Mouse (Mus musculus) G1E (cell line): ENCODE measurements around the gene Nae1. TPM values are rescaled to one million over a fixed set of nuclear protein-coding genes. Genes with fewer than 3 reads are reported as not detected.

Experiments
- ATAC-seq: 2 replicates; pipeline ENCODE4 v1.8.0; 2016; ENCODE audit warnings: mild to moderate bottlenecking; ENCODE audit not compliant: insufficient number of reproducible peaks, poor library complexity, low FRiP score, severe bottlenecking; ENCODE audit errors: extremely low read depth
- DNase-seq: peaks from one replicate; pipeline ENCODE4 v3.0.0; 2012; ENCODE audit warnings: low spot score
- H3K27me3 ChIP-seq: 2 replicates; pipeline ENCODE4 v1.6.1; 2012; ENCODE audit warnings: mild to moderate bottlenecking, low read length, inconsistent platforms; ENCODE audit not compliant: insufficient read depth
- H3K36me3 ChIP-seq: replicated peaks from 2 replicates; pipeline ENCODE3; 2012; ENCODE audit warnings: mild to moderate bottlenecking, inconsistent platforms
- H3K4me1 ChIP-seq: 2 replicates; pipeline ENCODE4 v1.6.1; 2012; ENCODE audit warnings: low read depth, low read length, inconsistent platforms, mixed read lengths; ENCODE audit not compliant: insufficient read depth
- H3K4me3 ChIP-seq: 2 replicates; pipeline ENCODE4 v1.5.1; 2012; ENCODE audit warnings: low read depth, mild to moderate bottlenecking, inconsistent platforms, low read length, moderate library complexity, mixed read lengths
- H3K9me3 ChIP-seq: replicated peaks from 2 replicates; pipeline ENCODE4 v1.6.1; 2012; ENCODE audit warnings: inconsistent platforms
- CTCF ChIP-seq: IDR thresholded peaks from 2 replicates; pipeline ENCODE4 v1.5.1; 2012; ENCODE audit warnings: low read depth, low read length, inconsistent platforms, mixed read lengths
- GATA1 ChIP-seq: IDR thresholded peaks from 2 replicates; pipeline ENCODE4 v1.6.1; 2012; ENCODE audit warnings: borderline replicate concordance, low read length, inconsistent platforms, mixed read lengths
- GATA2 ChIP-seq: IDR thresholded peaks from 2 replicates; pipeline ENCODE4 v1.6.1; 2012; ENCODE audit warnings: low read depth, low read length, inconsistent platforms, borderline replicate concordance
- POLR2AphosphoS5 ChIP-seq: IDR thresholded peaks from 2 replicates; pipeline ENCODE4 v1.6.1; 2012; ENCODE audit warnings: low read depth, low read length, inconsistent platforms; ENCODE audit not compliant: insufficient replicate concordance
- TAL1 ChIP-seq: conservative IDR thresholded peaks from 2 replicates; pipeline ENCODE4 v1.6.1; 2012; ENCODE audit warnings: low read depth, low read length, inconsistent platforms, mixed read lengths
- polyA plus RNA-seq: library from polyadenylated mRNA; stranded (reverse); fragments of >175 nt; gene quantifications from 2 replicates; pipeline ENCODE4 v1.2.3, GENCODE M21; 2012
- total RNA-seq, 2 experiments: library from RNA; stranded (forward) in 1 of 2; stranded (reverse) in 1 of 2; fragments of 200-1000 nt in 1 of 2; fragments of >200 nt in 1 of 2; fragmentation: Nextera tagmentation in 1 of 2; gene quantifications; 2 replicates each; pipeline ENCODE4 v1.2.3; 2014 to 2017

The Nae1 gene
- total and polyA plus RNA-seq, 3 experiments: 6.4 to 120 (median 63.1) TPM

- peaks cover 39% of the 10 kb centered on the region for H3K36me3 ChIP-seq
- H3K9me3 ChIP-seq: no peaks in the 10 kb centered on the region
- DNase-seq: no peak
- ATAC-seq: no peak
- H3K27me3 ChIP-seq: no peaks in the 10 kb centered on the region
- TF ChIP-seq GATA1: no peak
- TF ChIP-seq TAL1: no peak
- no peak for TF ChIP-seq CTCF
- TF ChIP-seq GATA2: no peak
- TF ChIP-seq POLR2AphosphoS5: no peak
- no peak within 1 kb of the TSS for H3K4me3 ChIP-seq
- no peaks in the 10 kb centered on the region for H3K4me1 ChIP-seq
Observed at GRCm38 (mm10) chr8:104509061-104510006, 25.1 kb downstream of the Nae1 start, which contains the start of gene Terb1. TSS of gene Terb1 (minus strand) at chr8:104509910.

DNA sequence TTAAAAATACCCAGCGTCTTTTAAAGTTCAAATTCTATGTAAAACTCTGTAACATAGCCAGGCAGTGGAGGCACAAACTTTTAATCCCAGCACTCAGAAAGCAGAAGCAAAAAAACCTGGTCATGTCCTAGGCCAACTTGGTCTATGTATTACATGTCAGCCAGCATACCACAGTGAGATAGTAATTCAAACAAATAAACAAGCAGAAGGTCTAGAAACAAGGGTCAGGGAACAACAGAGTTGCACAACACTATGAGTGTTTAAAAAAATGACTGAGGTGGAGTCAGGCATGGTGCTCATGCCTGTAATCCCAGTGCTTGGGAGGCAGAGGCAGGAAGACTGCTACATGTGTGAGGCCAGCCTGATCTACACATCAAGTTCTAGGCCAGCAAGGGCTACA lies 55.3 kb downstream of the Nae1 start:
- no peaks in the 10 kb centered on the region for H3K4me1 ChIP-seq
- H3K4me3 ChIP-seq: no peak overlapping the region
- ATAC-seq: no peak
- no peaks in the 10 kb centered on the region for H3K9me3 ChIP-seq
- H3K36me3 ChIP-seq: no peaks in the 10 kb centered on the region
- DNase-seq: no peak
- no peaks in the 10 kb centered on the region for H3K27me3 ChIP-seq
- TF ChIP-seq CTCF (no peak), GATA1 (no peak), TAL1 (no peak), POLR2AphosphoS5 (no peak), GATA2 (no peak)

DNA sequence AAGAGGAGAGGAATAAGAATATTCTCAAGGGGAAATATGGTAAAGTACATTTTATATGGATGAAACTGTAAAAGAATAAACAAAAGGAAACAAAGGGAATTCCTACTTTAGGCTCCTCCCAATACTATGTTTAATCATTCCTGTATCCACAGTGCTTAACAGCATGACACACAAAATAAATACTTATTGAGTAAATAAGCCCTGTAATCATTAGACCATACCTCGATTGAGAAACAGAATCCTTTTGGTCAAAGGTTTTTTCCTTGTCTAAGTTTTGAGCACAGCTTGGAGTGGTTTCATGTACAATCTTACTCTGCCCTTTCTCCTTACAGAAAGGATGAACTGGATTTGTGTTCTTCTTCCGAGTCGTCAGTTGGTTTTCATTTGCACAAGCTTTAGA lies 62.0 kb downstream of the Nae1 start:
- TF ChIP-seq TAL1 (no peak), GATA1 (no peak), POLR2AphosphoS5 (no peak), GATA2 (no peak), CTCF (no peak)

DNA sequence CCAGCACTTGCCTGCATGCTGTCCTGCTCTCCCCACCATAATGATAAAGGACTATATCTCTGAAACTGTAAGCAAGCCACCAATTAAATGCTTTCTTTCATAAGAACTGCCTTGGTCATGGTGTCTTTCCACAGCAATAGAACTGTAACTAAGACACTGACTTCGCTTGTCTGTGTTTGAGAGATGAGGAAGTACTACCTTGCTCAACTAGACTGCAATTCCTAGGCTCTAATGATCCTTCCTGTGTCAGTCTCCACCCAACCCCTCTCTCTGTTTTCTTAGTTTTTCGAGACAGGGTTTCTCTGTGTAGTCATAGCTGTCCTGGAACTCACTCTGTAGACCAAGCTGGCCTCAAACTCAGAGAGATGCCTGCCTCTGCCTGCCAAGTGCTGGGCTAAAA lies 67.0 kb downstream of the Nae1 start:
- no peak for ATAC-seq
- H3K4me3 ChIP-seq: no peak overlapping the region
- H3K27me3 ChIP-seq: no peaks in the 10 kb centered on the region; the same call in 1 of the 2 replicates
- H3K9me3 ChIP-seq: no peaks in the 10 kb centered on the region
- no peaks in the 10 kb centered on the region for H3K4me1 ChIP-seq
- DNase-seq: no peak
- TF ChIP-seq TAL1 (no peak), GATA2 (no peak), CTCF (no peak), POLR2AphosphoS5 (no peak), GATA1 (no peak)
- no peaks in the 10 kb centered on the region for H3K36me3 ChIP-seq

More for the DNA sequence above, 62.0 kb downstream of the Nae1 start:
- Histone ChIP-seq H3K9me3 (no peaks in the 10 kb centered on the region), H3K27me3 (no peaks in the 10 kb centered on the region; the same call in 1 of the 2 replicates), H3K4me3 (no peak overlapping the region), H3K36me3 (no peaks in the 10 kb centered on the region), H3K4me1 (no peaks in the 10 kb centered on the region)
- no peak for ATAC-seq
- DNase-seq: no peak

Other genes starting within 250 kb of the Nae1 start
- 1.7 TPM in 1 of 2 replicates, not detected in the other for gene Cmtm2a, start 241.5 kb downstream of the Nae1 start, total RNA-seq (2014; fragmentation: Nextera tagmentation)
- gene Cmtm2a, start 241.5 kb downstream of the Nae1 start, total RNA-seq (2017): not detected in 2 replicates
- gene Cmtm2a, start 241.5 kb downstream of the Nae1 start, polyA plus RNA-seq: not detected in 2 replicates
- gene Gm45711, start 224.6 kb downstream of the Nae1 start, total RNA-seq (2014; fragmentation: Nextera tagmentation): not detected in 2 replicates
- gene Gm45711, start 224.6 kb downstream of the Nae1 start, total RNA-seq (2017): not detected in 2 replicates
- gene Gm45711, start 224.6 kb downstream of the Nae1 start, polyA plus RNA-seq: not detected in 2 replicates
- not detected in 2 replicates for gene Cmtm1, start 224.5 kb downstream of the Nae1 start, total RNA-seq (2014; fragmentation: Nextera tagmentation)
- gene Cmtm1, start 224.5 kb downstream of the Nae1 start, total RNA-seq (2017): 0.06 and 0.33 TPM in 2 replicates
- not detected in 2 replicates for gene Cmtm1, start 224.5 kb downstream of the Nae1 start, polyA plus RNA-seq
- gene Gm11020, start 213.1 kb downstream of the Nae1 start, total RNA-seq (2014; fragmentation: Nextera tagmentation): not detected in 2 replicates
- gene Gm11020, start 213.1 kb downstream of the Nae1 start, total RNA-seq (2017): not detected in 2 replicates
- not detected in 2 replicates for gene Gm11020, start 213.1 kb downstream of the Nae1 start, polyA plus RNA-seq
- gene Cmtm2b, start 212.4 kb downstream of the Nae1 start, total RNA-seq (2014; fragmentation: Nextera tagmentation): not detected in 2 replicates
- not detected in 2 replicates for gene Cmtm2b, start 212.4 kb downstream of the Nae1 start, total RNA-seq (2017)
- not detected in 2 replicates for gene Cmtm2b, start 212.4 kb downstream of the Nae1 start, polyA plus RNA-seq
- gene Cmtm3, start 195.2 kb downstream of the Nae1 start, total RNA-seq (2014; fragmentation: Nextera tagmentation): not detected in 2 replicates
- gene Cmtm3, start 195.2 kb downstream of the Nae1 start, total RNA-seq (2017): 0.58 and 1.3 TPM in 2 replicates
- gene Cmtm3, start 195.2 kb downstream of the Nae1 start, polyA plus RNA-seq: 0.36 and 0.90 TPM in 2 replicates
- not detected in 2 replicates for gene Cmtm4, start 138.8 kb downstream of the Nae1 start, total RNA-seq (2014; fragmentation: Nextera tagmentation)
- gene Cmtm4, start 138.8 kb downstream of the Nae1 start, total RNA-seq (2017): under 0.01 and 0.05 TPM in 2 replicates
- gene Cmtm4, start 138.8 kb downstream of the Nae1 start, polyA plus RNA-seq: not detected in 2 replicates
- gene Dync1li2, start 91.6 kb downstream of the Nae1 start, total RNA-seq (2014; fragmentation: Nextera tagmentation): 28.9 and 32.1 TPM in 2 replicates
- 43.6 and 52.5 TPM in 2 replicates for gene Dync1li2, start 91.6 kb downstream of the Nae1 start, total RNA-seq (2017)
- 13.9 and 14.8 TPM in 2 replicates for gene Dync1li2, start 91.6 kb downstream of the Nae1 start, polyA plus RNA-seq
- gene Terb1, start 24.7 kb downstream of the Nae1 start, total RNA-seq (2014; fragmentation: Nextera tagmentation): not detected in 2 replicates
- gene Terb1, start 24.7 kb downstream of the Nae1 start, total RNA-seq (2017): not detected in 2 replicates
- gene Terb1, start 24.7 kb downstream of the Nae1 start, polyA plus RNA-seq: not detected in 2 replicates
- gene Car7, start 52 bp upstream of the Nae1 start, total RNA-seq (2014; fragmentation: Nextera tagmentation): 3.4 and 3.8 TPM in 2 replicates
- gene Car7, start 52 bp upstream of the Nae1 start, total RNA-seq (2017): 0.76 and 0.99 TPM in 2 replicates
- gene Car7, start 52 bp upstream of the Nae1 start, polyA plus RNA-seq: 0.29 and 0.43 TPM in 2 replicates
- 14.2 and 17.7 TPM in 2 replicates for gene Pdp2, start 56.8 kb upstream of the Nae1 start, total RNA-seq (2014; fragmentation: Nextera tagmentation)
- 20.4 and 22.8 TPM in 2 replicates for gene Pdp2, start 56.8 kb upstream of the Nae1 start, total RNA-seq (2017)
- gene Pdp2, start 56.8 kb upstream of the Nae1 start, polyA plus RNA-seq: 3.1 and 4.4 TPM in 2 replicates
- gene Cdh16, start 89.8 kb upstream of the Nae1 start, total RNA-seq (2014; fragmentation: Nextera tagmentation): not detected in 2 replicates
- 0.17 and 0.22 TPM in 2 replicates for gene Cdh16, start 89.8 kb upstream of the Nae1 start, total RNA-seq (2017)
- not detected in 2 replicates for gene Cdh16, start 89.8 kb upstream of the Nae1 start, polyA plus RNA-seq
- gene Rrad, start 96.7 kb upstream of the Nae1 start, total RNA-seq (2014; fragmentation: Nextera tagmentation): 4.4 and 6.8 TPM in 2 replicates
- 4.9 and 5.3 TPM in 2 replicates for gene Rrad, start 96.7 kb upstream of the Nae1 start, total RNA-seq (2017)
- 7.2 and 7.9 TPM in 2 replicates for gene Rrad, start 96.7 kb upstream of the Nae1 start, polyA plus RNA-seq
- gene Ciao2b, start 107.3 kb upstream of the Nae1 start, total RNA-seq (2014; fragmentation: Nextera tagmentation): 20.3 and 20.9 TPM in 2 replicates
- 44.4 and 54.3 TPM in 2 replicates for gene Ciao2b, start 107.3 kb upstream of the Nae1 start, total RNA-seq (2017)
- gene Ciao2b, start 107.3 kb upstream of the Nae1 start, polyA plus RNA-seq: 75.3 and 78.3 TPM in 2 replicates
- not detected in 2 replicates for gene Ces2a, start 199.4 kb upstream of the Nae1 start, total RNA-seq (2014; fragmentation: Nextera tagmentation)
- 0.17 TPM in 1 of 2 replicates, not detected in the other for gene Ces2a, start 199.4 kb upstream of the Nae1 start, total RNA-seq (2017)
- gene Ces2a, start 199.4 kb upstream of the Nae1 start, polyA plus RNA-seq: not detected in 2 replicates